Mouse (Mus musculus) myocyte (in vitro differentiated cells): Measurements from ENCODE around the gene Tex2.

Experiments
- CEBPB ChIP-seq: IDR thresholded peaks from 2 replicates; pipeline ENCODE4 v1.6.1; 2011; ENCODE audit warnings: mild to moderate bottlenecking, moderate library complexity; ENCODE audit not compliant: poor library complexity, insufficient read depth, severe bottlenecking
- E2F4 ChIP-seq: IDR thresholded peaks from one replicate; pipeline ENCODE4 v1.6.1; 2011; ENCODE audit warnings: mild to moderate bottlenecking, control low read depth, moderate library complexity; ENCODE audit not compliant: insufficient read depth
- MYOG ChIP-seq, 3 experiments: IDR thresholded peaks; one replicate each; pipeline ENCODE4 v1.6.1; 2011; ENCODE audit warnings: control low read depth in 2 of 3, low read depth in 2 of 3, mild to moderate bottlenecking in 2 of 3; ENCODE audit not compliant: insufficient read length in 2 of 3, control insufficient read depth in 1 of 3, insufficient read depth in 1 of 3
- POLR2A ChIP-seq: IDR thresholded peaks from one replicate; pipeline ENCODE4 v1.6.1; 2011; ENCODE audit warnings: low read depth, mild to moderate bottlenecking, control low read depth, moderate library complexity; ENCODE audit not compliant: insufficient read length
- SRF ChIP-seq: IDR thresholded peaks from one replicate; pipeline ENCODE4 v1.6.1; 2011; ENCODE audit warnings: low read depth; ENCODE audit not compliant: control insufficient read depth, insufficient read length
- USF1 ChIP-seq: IDR thresholded peaks from one replicate; pipeline ENCODE4 v1.6.1; 2011; ENCODE audit warnings: low read depth, mild to moderate bottlenecking, control low read depth, moderate library complexity

DNA sequence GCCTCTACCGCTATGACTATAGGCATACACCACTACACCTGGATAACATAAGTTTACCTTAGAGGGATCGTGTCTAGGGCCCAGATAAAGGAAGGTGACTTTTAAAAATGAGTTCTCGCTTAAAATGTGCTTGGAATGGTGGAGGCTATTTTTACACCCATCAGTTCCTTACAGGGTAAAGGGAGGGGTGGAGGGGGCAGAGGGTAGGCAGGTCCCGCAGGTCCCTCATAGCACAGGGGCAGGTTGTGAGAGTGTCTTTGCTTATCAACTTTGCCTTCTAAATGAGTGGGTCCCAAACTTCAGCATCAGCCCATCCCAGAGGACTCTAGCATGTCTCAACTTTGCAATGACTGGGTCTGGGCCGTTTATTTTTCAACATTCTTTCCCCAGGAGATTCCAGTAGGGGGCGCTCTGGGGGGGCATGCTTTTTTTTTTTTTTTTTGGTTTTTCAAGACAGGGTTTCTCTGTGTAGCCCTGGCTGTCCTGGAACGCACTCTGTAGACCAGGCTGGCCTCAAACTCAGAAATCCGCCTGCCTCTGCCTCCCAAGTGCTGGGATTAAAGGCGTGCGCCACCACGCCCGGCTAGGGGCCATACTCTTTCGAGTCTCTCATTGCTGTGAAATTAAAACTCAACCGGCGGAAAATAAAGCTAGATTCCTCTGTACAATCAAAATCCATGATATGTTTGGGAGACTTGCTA, 565 bp upstream of the Tex2 start:
- TF ChIP-seq USF1 (no peak), POLR2A (no peak), E2F4 (no peak), SRF (no peak), CEBPB (no peak), MYOG (IDR thresholded peaks at IDR 0.05; ENCODE audit: control insufficient read depth in 1 of 3, insufficient read depth in 1 of 3, insufficient read length in 2 of 3, low read depth in 2 of 3) (no peak)
